Mouse (Mus musculus) B cell, adult 2 months (primary cell): ENCODE data around the gene Bsn.
"Not testable (repeated sequence)": the region's sequence is repeated elsewhere in the genome, so short reads cannot be mapped to it uniquely, and the experiment has no call there.

Source experiments
- DNase-seq, 2 experiments: peaks; one replicate each; pipeline ENCODE4 v3.0.0; 2022

The Bsn gene

DNA sequence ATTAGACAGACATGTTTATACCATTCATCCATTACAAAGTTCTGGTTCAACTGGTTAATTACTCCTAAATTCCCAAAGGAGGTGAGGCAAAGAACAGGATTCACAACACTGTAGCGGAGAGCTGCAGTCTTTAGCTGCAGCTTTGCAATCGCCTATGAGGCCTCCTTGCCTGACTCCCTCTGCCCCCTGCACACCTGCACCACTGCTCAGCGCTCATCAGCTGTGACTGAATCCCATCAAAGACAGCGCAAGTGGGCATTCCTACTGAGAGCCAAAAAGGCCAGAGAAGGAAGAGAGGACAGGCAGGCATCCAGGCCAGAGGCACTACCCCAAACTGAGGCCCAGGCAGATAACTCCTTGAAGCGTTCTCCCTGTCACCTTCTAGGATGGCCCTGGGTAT lies 42.6 kb downstream of the Bsn start:
- DNase-seq: no peak

DNA sequence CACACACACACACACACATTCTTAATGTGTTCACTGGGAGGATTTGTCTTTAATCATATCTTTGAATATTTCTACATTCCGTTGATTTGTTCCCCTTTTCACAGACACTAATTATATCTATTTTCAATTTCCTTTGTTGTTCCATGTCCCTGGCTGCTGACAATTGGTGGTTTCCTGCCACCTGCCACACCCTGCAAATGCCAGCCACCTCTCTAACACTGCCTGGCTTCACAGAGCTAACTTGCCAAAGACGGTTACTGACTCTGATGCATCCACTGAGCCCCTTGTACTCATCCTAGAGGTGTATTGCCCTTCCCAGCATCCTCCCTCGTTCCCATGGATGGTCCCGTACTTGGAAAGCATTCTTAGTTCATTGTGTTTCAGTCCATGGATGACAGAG lies 43.7 kb downstream of the Bsn start:
- peak; percentile 45 to 56 for DNase-seq

DNA sequence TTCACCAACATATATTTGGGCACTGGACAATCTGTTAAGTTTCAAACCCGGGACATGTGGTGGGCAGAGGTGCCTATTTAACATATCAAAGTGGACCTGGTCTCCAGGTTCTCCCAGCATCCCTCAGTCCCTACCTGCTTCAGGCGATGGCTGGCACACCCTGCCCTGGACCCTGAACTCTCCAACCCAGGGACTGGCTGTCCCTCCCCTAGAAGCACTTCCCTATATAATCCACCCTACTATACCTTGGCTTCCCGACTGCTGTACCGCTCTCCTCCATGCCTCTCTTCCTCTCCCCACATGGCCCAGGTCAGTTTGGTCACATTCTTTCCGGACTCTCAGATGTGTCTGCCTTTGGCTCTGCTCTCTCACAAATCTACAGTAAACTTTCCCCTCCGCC lies 44.4 kb downstream of the Bsn start:
- no peak for DNase-seq

DNA sequence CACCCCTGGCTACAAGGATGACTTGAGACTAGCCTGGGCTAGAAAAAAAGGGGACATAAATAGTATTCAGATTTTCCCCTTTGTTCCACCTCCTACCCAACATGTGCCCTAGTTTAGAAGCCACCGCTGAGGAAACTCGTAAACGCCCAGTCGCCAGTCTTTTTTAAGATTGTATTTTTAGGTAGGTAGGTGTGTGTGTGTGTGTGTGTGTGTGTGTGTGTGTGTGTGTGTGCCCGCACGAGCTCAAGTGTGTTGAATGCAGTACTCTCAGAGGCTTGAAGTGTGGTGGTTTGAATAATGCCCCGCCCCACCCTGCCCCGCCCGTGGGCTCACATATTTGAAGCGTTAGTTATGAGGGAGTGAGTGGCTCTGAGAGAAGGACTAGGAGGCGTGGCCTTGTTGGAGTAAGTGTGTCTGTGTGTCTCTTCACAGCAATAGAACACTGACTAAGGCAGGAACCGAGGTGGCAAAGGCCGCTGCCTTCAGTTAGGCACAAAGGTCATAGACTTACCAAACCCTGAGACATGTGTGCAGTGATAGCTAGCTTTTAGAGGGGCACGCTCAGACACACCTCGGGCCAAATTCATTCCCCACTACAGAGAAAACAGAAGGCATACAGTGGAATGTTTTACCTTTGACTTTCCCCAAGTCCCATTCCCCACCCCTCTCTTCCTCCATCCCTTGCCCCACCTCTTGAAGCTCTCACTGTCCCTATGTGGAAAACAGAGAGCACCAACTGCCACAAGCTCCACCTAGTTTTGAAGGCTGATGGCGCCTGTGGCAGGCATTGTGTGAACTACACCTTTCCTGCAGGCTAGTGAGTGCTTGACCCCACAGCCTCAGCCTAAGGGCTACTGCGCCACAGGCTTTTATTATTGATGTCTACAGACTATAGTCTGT lies 45.6 kb downstream of the Bsn start:
- peak; percentile 42 to 47 for DNase-seq

DNA sequence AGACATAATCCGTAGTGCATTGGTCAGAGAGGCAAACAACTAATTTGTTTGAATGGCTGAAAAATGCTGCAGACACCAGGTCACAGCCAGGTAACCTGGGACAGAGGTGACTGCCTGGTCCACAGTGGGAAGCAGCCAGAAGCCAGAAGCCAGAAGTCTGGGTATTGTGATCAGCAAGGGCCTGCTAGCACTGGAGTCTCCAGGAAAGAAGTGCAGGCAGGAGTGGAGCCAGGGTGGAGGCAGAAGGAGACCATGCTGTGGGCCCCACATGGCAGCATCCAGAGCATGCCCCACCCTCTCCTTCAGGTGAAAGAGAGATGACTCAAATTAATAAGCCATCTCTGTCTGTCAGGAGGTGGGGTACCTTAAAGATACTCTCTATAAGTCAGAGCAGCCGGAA lies 46.7 kb downstream of the Bsn start:
- no peak for DNase-seq

DNA sequence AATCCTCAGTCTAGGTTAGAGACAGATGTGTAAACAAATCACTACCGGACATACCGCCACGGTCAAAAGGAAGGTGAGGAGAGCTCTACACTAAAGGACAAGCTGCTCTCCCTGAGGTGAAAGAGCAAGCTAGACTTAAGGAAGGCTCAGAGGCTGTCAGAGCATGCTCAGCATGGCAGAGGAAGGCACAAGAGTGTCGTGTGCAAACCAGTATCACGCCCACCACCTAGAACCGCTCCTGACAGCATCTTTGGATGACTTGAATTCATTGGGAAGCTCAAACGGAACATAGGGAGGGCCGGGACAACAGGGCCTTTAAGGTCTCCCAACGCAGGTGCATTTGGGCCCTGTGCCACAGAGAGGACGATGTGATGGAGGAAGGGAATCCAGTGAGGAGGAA lies 48.8 kb downstream of the Bsn start:
- DNase-seq: no peak

DNA sequence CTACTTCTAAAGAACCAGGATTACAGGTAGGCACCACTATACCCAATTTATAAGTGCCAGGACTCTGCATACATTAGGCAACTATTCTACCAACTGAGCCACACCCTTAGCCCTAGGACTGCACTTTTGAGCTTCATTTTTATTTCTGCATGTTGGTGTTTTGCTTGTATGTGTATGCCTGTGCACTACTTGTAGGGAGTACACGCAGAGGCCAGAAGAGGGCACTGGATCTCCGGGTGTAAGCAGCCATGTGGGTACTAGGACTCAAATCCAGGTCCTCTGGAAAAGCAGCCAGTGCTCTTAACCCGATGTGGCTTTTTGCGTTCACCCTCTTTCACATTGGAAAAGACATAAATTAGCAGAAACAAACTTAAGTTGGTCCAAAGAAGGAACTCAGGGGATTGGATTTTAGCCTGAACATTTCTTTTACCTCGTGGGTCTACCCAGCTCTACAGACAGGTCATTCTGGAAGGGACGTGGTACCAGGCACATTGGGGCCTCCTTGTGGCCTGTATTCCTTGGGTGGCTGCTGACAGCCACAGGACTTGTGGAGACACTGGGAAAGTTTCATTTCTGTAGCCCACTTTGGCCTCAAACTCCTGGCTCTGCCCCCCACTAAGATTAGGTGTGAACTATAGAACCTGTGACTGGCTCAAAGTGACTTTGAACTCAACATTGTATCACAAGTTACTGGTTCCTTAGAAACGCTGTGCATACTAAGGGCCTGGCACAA lies 50.1 kb downstream of the Bsn start:
- no peak for DNase-seq

DNA sequence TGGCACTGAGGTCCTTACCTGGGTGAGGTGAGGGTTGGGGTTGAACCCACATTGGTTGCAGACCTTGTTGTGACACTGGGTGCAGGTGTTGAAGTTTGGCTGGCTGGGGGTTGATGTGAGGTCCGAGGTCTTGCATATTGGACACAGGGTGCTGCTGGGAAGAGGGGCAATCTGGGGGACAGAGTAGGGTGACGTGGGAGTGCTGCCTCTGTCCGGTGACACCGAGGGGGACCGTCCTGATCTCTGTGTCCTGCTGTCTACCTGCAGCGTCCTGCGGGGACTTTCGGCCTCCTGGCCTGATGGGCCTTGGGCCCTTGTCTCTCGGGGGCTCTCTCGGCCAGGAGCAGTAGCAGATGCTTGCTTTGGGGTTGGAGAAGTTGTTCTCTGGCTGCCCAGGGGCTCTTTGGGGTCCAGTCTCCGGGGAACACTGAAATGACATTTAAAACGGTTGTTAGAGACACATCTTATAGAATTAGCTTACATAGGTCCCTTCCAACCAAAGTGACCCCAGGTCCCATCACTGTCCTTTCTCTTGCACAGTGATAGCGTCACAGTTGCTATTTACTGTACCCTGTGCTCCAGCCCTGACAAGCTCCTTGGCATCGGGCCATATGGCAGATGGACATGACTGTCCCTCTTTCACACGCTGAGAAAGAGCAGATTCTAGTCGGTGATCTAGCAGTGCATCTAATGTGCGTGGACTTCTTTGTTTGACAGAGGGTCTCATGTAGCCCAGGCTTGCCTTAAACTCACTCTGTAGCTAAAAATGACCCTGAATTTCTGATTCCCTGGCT lies 50.8 kb downstream of the Bsn start:
- no peak for DNase-seq

DNA sequence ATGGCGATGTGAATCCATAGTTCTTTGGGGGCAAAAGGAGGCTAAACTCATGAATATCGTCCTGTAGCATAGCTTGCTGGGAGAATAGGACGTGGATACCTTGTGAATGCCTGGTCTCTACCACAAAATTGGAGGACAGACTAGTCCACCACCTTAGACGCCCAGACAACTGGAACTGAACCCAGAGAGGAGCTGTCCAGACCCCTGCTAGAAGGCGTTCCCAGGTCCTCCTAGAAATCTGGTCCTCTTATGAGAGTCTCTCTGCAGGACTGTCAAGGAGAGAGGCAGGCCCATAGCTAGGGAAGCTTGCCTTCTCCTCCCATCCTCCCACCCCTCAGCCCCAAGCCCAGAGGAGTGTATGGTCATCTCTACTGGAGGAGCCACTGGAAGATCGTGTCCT lies 52.1 kb downstream of the Bsn start:
- DNase-seq: no peak

DNA sequence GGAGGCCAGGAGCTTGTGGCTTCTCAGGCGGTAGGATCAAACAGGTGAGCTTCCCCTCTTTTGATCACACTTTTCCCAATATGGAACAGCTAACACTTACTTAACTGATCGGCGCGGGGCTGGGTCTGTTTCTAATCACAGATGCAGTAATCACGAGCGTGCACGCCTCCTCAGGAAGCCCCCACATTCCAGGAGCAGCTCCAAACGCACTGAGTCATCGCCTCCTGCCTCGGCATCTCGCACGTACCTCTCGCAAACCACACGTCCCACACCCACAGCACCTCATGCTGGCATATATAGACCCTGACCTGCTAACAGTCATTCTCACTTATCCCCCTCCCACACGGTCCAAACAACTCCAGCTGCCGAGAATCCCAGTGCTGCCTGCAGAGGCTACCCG lies 52.7 kb downstream of the Bsn start:
- no peak for DNase-seq

DNA sequence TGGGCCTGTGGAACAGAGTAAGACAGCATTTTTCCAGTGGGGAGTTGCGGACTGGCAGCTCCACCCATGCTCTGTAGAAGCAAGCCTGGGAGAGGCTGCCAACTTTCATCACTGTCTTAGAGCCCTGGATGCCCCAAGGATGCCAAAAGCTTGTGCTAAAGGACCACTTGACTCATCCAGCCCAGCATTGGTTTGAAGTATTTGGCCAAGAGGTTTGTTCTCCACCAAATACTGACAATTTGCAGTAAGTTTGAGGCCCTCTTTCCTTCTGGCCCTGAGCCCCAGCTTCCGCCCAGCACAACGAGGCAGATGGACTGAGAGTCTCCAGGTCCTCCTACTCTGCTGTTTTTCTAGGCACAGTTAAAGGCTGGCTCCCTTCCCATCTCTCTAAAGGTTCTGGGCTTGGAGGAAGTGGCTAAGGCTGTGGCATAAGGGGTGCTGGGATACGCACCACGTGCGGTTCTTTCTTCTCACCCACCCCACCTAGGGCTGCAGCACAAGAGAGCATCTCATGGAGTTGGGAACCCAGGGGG lies 53.2 kb downstream of the Bsn start:
- DNase-seq: no peak

DNA sequence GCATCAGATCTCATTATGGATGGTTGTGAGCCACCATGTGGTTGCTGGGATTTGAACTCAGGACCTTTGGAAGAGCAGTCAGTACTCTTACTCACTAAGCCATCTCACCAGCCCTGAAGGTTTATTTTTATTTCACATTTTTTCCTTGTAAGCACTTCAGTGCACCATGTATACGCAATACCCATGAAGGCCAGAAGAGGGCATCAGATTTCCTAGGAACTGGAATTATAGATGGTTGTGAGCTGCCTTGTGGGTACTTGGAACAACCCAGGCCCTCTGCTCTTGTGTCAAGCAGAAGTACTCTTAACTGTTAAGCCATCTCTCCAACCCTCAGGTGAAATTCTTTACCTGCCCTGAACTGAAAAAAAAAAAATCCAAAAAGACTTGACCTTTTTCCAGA lies 54.0 kb downstream of the Bsn start:
- peak; percentile 64 to 67 for DNase-seq

DNA sequence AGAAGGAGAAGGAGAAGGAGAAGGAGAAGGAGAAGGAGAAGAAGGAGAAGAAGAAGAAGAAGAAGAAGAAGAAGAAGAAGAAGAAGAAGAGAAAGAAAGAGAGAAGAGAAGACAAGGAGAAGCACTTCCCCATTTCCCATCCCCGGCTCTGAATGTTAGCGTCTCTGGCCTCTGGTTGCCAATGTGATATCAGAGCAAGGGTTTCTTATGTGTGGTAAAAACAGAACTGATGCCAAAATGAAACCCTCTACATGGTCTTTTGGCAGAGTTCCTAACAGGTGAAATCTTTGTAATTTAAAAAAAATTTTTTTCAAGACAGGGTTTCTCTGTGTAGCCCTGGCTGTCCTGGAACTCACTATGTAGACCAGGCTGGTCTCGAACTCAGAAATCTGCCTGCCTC lies 54.5 kb downstream of the Bsn start:
- DNase-seq: not testable (repeated sequence)

DNA sequence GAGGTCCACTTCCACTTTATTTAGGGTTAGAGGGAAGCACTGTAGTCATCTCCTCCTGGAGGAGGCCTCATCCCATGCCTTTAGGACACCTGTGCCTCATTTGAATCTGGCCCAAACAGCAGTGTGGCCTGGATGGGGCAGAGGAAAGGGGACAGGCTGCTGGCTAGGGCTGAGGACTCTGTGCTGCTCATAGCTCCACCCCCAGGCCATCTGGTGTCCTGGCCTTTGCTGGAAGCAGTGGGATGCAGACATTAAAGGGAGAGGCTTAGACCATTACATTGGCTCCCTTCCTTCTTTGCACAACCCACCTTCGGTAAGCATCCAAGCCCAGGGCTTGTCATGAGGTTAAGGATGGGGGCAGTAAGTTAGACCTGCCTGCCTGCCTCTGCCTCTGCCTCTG lies 56.7 kb downstream of the Bsn start:
- DNase-seq: no peak

DNA sequence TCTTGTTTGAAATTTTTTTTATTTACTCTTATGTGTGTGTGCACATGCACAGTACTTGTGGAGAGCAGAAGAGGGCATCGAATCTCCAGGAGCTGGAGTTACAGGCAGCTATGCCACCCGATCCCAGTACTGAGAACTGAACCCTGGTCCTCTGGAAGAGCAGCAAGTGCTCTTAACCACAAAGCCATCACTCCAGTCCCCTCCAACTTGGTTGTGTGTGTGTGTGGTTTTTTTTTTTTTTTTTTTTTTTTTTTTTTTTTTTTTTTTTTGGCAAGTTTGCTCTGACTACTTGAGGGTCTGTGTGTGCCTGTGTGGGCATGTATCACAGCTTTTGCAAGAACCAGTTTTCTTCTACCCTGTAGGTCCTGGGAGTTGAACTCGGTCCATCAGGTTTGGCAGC lies 57.8 kb downstream of the Bsn start:
- DNase-seq: no peak

DNA sequence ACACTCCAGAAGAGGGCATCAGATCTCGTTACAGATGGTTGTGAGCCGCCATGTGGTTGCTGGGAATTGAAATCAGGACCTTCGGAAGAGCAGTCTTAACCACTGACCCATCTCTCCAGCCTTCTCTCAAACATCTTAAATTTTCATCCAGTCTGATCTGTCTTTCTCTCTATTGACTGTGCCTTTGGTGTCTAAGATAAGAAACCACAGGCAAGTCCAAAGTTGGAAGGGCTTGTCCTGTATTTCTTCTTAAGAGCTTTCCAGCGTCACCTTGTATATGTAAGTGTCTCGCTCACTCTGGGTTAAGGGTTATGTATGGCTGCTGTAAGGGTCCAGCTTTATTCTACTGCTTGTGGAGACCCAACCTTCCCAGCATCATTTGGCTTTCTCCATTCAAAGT lies 58.7 kb downstream of the Bsn start:
- no peak for DNase-seq

DNA sequence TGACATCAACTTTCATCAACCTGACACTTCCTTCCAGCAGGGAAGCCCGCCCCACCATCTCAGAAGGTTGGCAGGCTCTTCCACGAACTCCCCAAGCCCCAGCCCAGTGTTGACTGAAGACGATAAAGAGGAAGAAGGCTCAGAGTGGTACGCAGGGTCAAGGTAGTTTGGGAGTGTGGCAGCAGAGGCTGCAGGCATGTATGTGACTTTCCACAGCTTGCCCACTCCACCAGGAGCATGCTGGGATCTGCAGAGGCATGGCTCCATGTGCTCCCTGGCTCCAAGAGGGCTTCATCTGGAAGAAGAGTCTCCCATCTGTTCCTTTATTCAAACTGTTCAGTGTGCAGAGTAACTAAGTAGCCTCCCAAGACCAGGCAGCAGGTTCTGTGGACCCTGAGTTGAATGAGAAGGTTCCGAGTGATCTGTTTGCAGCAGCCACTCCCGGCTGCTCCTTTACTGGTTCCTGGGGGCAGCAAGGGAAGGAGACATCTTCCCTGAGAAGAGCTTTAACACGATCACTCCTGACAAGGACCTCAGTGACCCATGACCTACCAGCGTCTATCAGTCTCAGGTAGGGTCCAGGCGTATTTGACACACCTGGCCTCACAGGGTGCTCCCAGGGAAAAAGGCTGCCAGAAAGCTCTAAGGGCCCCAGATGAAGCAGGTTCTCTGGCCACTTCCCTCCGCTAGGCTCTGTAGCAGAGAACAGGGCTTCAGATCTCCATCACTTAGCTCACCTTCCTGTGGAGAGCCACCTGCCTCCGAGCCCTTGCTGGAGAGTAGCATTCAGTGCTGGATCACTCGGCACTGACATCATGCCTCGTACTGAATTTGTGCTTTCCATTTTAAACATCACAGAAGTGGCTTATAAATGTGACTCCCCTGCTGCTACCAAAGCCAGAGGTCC lies 60.9 kb downstream of the Bsn start:
- DNase-seq: no peak

DNA sequence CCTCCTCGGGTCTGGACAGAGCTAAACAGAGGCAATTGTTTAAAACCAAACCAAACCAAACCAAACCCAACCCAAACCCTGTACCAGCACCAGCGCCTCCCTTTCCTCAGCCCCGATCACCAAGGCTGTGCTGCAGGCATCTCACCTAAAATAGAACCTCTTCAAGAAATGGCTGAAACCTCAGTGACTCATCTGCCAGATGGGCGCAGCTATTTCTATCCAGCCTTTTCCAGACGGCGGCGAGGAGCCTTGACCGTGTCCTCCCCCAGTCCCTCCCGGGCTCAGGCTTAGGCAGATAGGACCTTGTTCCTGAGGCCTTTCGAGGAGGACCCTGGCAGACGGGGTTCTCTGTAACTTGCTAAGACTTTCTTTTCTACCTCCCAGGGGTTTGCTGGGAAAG lies 61.9 kb downstream of the Bsn start:
- no peak for DNase-seq

DNA sequence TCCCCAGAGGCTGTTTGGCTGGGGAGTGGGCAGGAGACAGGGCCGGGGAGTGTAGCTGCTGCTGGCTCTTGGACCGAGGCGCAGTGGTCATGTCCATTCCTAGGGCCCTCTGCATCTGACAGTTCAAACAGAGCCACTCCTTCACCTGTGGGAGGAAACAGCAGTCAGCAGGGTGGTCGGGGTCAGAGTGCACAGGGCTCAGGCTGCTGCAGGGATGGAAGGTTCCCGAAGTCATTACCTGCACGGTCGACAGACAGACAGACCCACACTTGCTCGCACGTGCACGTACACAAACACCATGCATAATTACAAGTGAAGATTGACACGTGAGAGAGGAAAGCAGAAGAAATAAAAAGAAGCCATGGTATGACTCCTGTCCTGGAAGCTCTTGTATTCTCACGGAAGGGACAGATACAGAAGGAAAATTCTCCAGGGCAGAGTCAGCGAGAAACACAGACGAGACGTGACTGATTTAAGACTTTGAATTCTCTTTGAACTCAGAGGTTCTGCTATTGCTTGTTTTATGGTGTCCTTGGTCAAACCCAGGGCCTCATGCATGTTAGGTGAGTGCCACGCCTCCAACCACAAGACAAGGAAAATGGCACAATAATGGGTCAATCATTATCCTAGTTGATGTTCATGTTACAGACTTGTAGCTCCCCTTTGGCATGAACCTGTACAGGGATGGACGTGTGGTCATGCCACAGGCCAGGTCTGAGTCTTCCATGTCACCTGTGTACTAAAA lies 63.6 kb downstream of the Bsn start:
- DNase-seq: no peak

DNA sequence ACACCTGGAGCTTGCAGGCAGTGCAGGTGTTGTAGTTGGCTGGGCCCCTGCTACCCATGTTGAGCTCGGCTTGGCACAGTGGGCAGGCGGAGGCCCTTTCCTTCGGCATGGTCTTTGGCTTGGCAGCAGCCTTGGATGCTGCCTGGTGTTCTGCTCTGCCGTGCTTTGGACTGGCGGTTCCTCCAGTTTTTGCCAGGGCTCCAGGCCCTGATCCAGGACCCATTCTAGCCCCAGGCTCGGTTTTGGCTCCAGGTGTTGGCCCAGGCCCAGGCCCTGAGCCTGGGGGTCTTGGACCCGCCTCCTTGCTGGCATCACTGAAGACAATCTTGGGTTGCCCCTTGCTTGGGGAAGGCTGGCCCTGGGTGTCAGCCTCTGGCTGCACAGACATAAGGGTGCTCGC lies 64.5 kb downstream of the Bsn start:
- no peak for DNase-seq

DNA sequence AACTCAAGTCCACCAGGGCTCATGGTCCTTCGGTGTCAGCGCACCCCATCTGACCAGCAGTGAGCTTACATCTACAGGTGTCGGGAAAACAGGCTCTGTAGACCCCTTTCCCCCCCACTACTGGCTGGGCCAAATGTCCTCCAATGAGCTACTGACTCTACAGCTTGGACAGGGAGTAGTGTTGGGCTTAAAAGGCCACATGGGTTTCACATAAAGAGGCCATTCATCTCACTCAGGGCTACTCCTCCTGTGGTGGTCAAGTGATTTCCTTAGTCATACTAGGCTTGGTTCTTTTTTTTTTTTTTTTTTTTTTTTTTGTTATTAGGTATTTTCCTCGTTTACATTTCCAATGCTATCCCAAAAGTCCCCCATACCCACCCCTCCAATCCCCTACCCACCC lies 66.3 kb downstream of the Bsn start:
- no peak for DNase-seq
